Mouse (Mus musculus) testis, adult 2 months (tissue): ENCODE measurements at regions not wholly inside any gene's neighbourhood (a gene's known extent, or its start where the extent isn't known, plus 50 kb on each side); places are given as distances from the start of the nearest gene placed in this dataset.
"Not testable (repeated sequence)": the region's sequence is repeated elsewhere in the genome, so short reads cannot be mapped to it uniquely, and the experiment has no call there.

ENCODE experiments used
- H3K27ac ChIP-seq: fragments of 200-500 bp; 2 replicates; pipeline ENCODE4 v1.5.1; 2012; ENCODE audit warnings: low read depth, low read length; ENCODE audit not compliant: control insufficient read depth, insufficient read depth
- H3K27me3 ChIP-seq: fragments of 200-500 bp; 2 replicates; pipeline ENCODE4 v1.6.1; 2012; ENCODE audit warnings: mild to moderate bottlenecking, low read length, moderate library complexity; ENCODE audit not compliant: control insufficient read depth, insufficient read depth
- H3K36me3 ChIP-seq: fragments of 200-500 bp; 2 replicates; pipeline ENCODE4 v1.6.1; 2012; ENCODE audit warnings: mild to moderate bottlenecking, low read length; ENCODE audit not compliant: control insufficient read depth, insufficient read depth
- H3K4me1 ChIP-seq: fragments of 200-500 bp; 2 replicates; pipeline ENCODE4 v1.6.1; 2012; ENCODE audit warnings: low read length; ENCODE audit not compliant: control insufficient read depth, insufficient read depth
- H3K4me3 ChIP-seq: fragments of 200-500 bp; 2 replicates; pipeline ENCODE4 v1.5.1; 2012; ENCODE audit warnings: low read depth, mild to moderate bottlenecking, low read length, moderate library complexity, mixed read lengths; ENCODE audit not compliant: control insufficient read depth
- CTCF ChIP-seq: fragments of 200-500 bp; IDR thresholded peaks from 2 replicates; pipeline ENCODE4 v1.5.1; 2012; ENCODE audit warnings: low read depth, mild to moderate bottlenecking, inconsistent platforms, low read length, moderate library complexity; ENCODE audit not compliant: control insufficient read depth, insufficient read depth, insufficient replicate concordance
- POLR2A ChIP-seq: fragments of 200-500 bp; IDR thresholded peaks from 2 replicates; pipeline ENCODE4 v1.6.1; 2012; ENCODE audit warnings: low read depth, mild to moderate bottlenecking, inconsistent platforms, low read length, moderate library complexity; ENCODE audit not compliant: control insufficient read depth

DNA sequence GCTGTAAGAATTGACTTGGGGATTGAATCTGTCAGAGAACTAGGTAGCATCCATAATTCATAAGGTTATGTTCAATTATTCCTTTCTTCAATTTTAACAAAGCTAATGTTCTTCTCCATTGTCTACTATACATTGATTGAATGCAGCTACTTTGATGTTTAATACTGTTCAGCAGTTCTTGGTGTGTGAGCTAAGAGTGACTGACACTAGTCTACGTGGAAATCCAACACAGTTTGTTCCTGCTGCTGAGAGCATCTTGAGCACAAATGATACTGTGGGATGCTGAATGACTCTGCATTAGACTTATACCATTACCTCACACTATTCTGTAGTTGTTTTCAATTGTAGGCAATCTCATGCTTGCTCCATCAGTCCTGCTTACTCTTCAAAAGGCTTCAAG lies 249.4 kb upstream of the Akr1e1 start:
- no peak overlapping the region for H3K27ac ChIP-seq
- no peak for TF ChIP-seq POLR2A
- no peak for TF ChIP-seq CTCF
- H3K27me3 ChIP-seq: no peaks in the 10 kb centered on the region
- H3K4me1 ChIP-seq: no peaks in the 10 kb centered on the region
- no peak overlapping the region for H3K4me3 ChIP-seq
- H3K36me3 ChIP-seq: no peaks in the 10 kb centered on the region

DNA sequence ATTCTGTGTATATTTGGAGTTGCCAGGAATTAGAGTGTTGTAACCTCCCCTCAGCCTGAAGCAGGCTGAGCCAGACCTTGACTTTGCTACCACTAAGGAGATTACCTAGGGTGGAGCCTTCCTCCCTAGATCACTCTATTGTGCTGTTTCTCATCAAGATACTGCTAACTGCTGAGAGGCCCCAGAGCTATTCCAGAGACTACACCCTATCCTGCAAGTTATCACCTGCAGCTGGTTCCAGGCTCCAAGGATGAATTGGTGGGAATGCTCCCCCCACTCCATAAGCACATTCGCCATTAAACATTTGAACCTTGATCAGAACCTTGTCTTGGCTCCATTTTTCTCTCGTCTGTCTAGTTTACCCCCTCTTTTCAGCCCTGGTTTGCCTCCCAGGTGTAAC lies 230.5 kb upstream of the Akr1e1 start:
- H3K36me3 ChIP-seq, H3K27me3 ChIP-seq: not testable (repeated sequence)

DNA sequence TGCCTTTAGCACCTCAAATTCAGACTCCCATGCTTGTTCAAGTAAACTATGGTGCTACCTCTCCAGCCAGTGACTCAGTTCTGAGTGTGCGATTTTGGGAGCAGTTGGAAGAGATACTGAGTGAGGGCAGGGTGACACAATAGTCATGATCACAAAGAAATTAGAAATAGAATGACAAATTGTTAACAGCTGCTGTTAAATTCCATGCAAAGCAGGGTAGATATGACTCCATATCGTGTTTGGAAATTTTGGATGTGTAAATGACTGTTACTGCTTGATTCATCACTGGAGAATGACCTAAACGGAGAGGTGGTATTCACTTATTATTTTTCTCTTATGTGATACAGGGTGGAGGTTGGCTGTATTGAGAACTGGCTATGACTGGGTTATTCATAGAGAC lies 217.8 kb upstream of the Akr1e1 start:
- H3K27me3 ChIP-seq: no peaks in the 10 kb centered on the region
- no peaks in the 10 kb centered on the region for H3K36me3 ChIP-seq
- no peak for TF ChIP-seq CTCF
- no peak for TF ChIP-seq POLR2A
- H3K4me3 ChIP-seq: no peak overlapping the region
- H3K4me1 ChIP-seq: no peaks in the 10 kb centered on the region
- H3K27ac ChIP-seq: no peak overlapping the region

More for the DNA sequence above, 230.5 kb upstream of the Akr1e1 start:
- H3K4me1 ChIP-seq, H3K27ac ChIP-seq, H3K4me3 ChIP-seq: not testable (repeated sequence)

DNA sequence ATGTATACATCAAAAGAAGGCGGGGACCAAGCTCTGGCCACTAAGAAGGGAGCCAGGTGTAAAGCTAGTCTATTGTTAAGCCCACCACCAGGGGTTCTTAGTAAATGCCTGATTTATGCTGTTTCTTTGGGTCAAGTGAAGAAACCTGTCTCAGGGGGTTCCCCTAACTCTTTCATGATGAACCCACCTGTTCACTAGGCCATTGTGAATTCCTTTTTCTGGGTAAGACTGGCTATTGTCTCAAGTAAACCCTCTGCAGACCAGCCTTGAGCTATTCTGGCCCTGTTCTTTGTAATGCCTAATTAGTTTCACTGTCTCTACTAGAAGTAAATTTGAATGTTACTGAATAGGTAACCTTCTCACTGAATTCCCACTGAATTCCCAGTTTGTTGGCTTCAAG lies 216.8 kb upstream of the Akr1e1 start:
- H3K27ac ChIP-seq, H3K4me1 ChIP-seq, H3K27me3 ChIP-seq, H3K36me3 ChIP-seq, H3K4me3 ChIP-seq: not testable (repeated sequence)

DNA sequence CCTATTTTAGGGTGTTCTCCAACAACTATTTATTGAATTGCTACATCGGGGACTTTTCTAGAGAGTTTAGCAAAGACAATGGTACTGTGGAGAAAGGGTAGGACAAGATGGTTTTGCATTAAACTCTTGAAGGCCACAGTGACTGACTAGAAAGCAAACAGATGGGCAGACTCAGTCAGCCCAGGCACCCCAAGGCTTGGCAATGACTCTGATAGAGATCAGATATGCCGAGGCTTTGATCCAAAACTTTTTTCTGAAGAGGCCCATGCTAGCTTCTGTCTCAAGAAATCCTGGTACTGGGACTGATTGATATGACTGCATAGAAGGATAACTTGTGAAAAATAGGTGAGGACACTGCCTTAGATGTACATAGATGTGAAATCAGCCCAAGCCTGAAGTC lies 197.9 kb upstream of the Akr1e1 start:
- TF ChIP-seq POLR2A (no peak), CTCF (no peak)
- H3K27me3 ChIP-seq: no peaks in the 10 kb centered on the region
- H3K4me1 ChIP-seq: no peaks in the 10 kb centered on the region

DNA sequence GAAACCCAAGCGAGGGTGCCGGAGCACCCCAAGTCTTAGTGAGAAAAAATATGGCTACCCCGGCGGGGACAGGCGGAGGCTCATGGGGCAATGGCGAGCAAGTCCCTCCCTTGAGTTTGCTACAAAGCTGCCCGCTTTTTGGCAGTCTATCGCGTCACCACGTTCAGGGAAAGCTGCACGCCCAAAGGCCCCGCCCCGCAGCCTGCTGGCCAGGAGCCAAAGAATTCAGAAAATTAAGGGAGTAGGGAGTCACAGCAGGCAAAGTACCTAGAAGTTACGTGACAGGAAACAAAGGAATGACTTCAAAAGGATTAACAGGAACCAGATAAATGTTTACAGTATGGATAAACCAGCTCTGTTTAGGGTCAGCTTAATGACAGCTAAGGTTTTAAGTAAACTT lies 191.7 kb upstream of the Akr1e1 start:
- H3K27ac ChIP-seq: no peak overlapping the region
- H3K27me3 ChIP-seq: no peaks in the 10 kb centered on the region
- no peaks in the 10 kb centered on the region for H3K4me1 ChIP-seq
- no peaks in the 10 kb centered on the region for H3K36me3 ChIP-seq
- no peak for TF ChIP-seq CTCF
- no peak for TF ChIP-seq POLR2A
- no peak overlapping the region for H3K4me3 ChIP-seq

More for the DNA sequence above, 197.9 kb upstream of the Akr1e1 start:
- Histone ChIP-seq H3K27ac (no peak overlapping the region), H3K36me3 (no peaks in the 10 kb centered on the region), H3K4me3 (no peak overlapping the region)

DNA sequence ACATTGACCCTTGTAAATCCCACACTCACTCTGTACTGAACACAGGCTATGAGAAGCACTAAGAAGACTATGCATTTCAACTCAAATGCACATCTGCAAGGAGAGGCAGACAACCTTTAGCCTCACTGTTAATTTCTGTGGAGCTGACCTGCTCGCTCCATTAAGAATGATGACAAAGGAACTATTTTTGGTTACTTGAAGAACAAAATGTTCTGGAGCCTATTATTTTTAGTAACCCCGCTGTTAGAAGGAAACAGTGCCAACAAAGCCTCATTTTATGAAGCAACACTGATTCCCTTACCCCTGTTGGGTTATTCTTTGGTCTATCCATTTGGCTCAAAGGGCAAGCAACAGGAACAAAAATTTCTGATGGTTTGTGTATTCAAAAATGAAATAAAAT lies 182.2 kb upstream of the Akr1e1 start:
- no peak overlapping the region for H3K4me3 ChIP-seq
- H3K27me3 ChIP-seq: no peaks in the 10 kb centered on the region
- H3K4me1 ChIP-seq: no peaks in the 10 kb centered on the region
- H3K27ac ChIP-seq: no peak overlapping the region
- no peaks in the 10 kb centered on the region for H3K36me3 ChIP-seq
- no peak for TF ChIP-seq POLR2A
- no peak for TF ChIP-seq CTCF

DNA sequence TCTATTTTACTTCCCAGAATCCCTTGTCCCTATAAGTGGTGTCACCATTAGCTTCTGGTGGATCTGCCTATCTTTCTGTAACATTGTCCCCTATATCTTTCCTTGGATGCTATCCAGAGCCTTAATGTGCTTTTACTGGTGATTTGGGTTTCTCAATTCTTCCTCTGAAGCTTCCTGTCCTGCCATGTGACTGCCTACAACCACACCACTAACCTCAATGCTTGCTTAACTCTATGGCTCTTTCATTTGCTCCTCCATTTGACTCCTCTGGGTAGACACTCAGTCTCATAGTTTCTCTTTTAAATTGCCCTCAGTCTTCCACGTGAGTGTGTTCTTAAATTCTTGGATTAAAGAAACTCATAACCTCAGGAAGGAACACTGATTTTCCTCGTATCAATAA lies 181.4 kb upstream of the Akr1e1 start:
- H3K36me3 ChIP-seq: no peaks in the 10 kb centered on the region
- no peak for TF ChIP-seq POLR2A
- no peak overlapping the region for H3K4me3 ChIP-seq
- no peaks in the 10 kb centered on the region for H3K4me1 ChIP-seq
- no peaks in the 10 kb centered on the region for H3K27me3 ChIP-seq
- H3K27ac ChIP-seq: no peak overlapping the region

DNA sequence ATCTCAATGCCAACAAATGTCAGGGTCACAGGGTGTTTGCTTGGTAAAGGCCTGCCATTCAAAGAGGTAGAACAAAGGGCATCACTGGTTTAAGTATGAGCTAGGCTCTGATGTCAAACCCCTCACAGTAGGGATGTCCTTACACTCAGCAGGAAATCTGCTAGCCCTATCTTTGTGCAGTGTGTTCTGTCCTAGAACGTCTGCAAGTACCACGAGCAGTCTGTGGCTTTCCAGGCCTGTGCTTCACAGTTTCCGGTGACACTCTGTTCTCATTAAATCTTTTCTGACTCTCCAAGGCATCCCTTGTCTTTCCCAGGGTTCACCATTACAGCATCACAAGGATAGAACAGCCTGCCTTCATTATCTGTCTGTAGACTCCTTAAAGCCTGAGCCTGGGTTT lies 174.3 kb upstream of the Akr1e1 start:
- no peak overlapping the region for H3K27ac ChIP-seq
- no peaks in the 10 kb centered on the region for H3K27me3 ChIP-seq
- no peaks in the 10 kb centered on the region for H3K36me3 ChIP-seq
- no peak for TF ChIP-seq CTCF
- no peak for TF ChIP-seq POLR2A
- no peaks in the 10 kb centered on the region for H3K4me1 ChIP-seq
- no peak overlapping the region for H3K4me3 ChIP-seq

DNA sequence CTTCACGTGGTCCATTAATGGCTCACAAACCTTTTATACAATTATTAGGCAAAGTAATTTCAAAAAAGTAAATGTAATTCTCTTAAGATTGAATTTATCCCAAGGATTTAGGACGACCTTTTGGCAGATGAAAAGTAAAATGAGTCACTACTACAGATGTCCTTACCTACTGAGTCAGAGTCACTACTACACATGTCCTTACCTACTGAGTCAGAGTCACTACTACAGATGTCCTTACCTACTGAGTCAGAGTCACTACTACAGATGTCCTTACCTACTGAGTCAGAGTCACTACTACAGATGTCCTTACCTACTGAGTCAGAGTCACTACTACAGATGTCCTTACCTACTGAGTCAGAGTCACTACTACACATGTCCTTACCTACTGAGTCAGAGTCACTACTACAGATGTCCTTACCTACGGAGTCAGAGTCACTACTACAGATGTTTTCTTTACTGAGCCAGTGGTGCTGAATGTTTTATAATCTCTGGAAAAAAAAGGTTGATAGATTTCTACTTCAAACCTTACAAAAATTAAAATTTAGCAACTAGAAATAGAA lies 169.4 kb upstream of the Akr1e1 start:
- not testable (repeated sequence) for H3K36me3 ChIP-seq, H3K27me3 ChIP-seq, H3K4me1 ChIP-seq, H3K27ac ChIP-seq, H3K4me3 ChIP-seq
